23 mouse cellular contexts compared by ENCODE assay signal in genomic region chr1:86449966-86450365, GRCm38 (mm10). TPM values are rescaled to one million over a fixed set of nuclear protein-coding genes. Genes with fewer than 3 reads are reported as not detected.
DNase-seq lines count a peak whose midpoint lies in the region; ATAC-seq and TF ChIP-seq lines count a peak whose summit lies in the region.
"Had no signal": no experiment of that assay in that cellular context is flagged by ENCODE, and none has a peak within 500 bp of the region (broad histone marks: within the 10 kb centered on the region; RNA-seq: fewer than 3 reads in every experiment).

No protein-coding gene starts in this region.

- no peak overlapping the region for H3K4me3 ChIP-seq in kidney, embryonic 16.5 days (ENCODE audit: low read length)
- H3K4me3 ChIP-seq in E14TG2a.4 (replicated peaks; ENCODE audit: low read length), result 0 out of 2 replicates have a peak overlapping the region, but pooled peaks have one; percentile 29
- no peak overlapping the region for H3K4me3 ChIP-seq in intestine, postnatal 0 days (ENCODE audit: low read depth, low read length)
- H3K4me3 ChIP-seq: liver, embryonic 12.5 days; midbrain, embryonic 15.5 days had no signal

- 0 out of 2 replicates have a peak, but pooled peaks have one; percentile 39 for ATAC-seq in kidney, embryonic 16.5 days (ENCODE audit: low FRiP score, low TSS enrichment)
- no peak for ATAC-seq in intestine, postnatal 0 days
- ATAC-seq: activated CD4-positive, CD25-positive, alpha-beta regulatory T cell, adult 4 months; hindbrain, postnatal 0 days; liver, embryonic 12.5 days; midbrain, embryonic 15.5 days had no signal

- no peak overlapping the region for H3K9ac ChIP-seq in kidney, embryonic 16.5 days (replicated peaks; ENCODE audit: low read length)
- no peak overlapping the region for H3K9ac ChIP-seq in intestine, postnatal 0 days (ENCODE audit: low read depth, low read length)
- H3K9ac ChIP-seq: liver, embryonic 12.5 days; midbrain, embryonic 15.5 days had no signal

- WGBS in kidney, embryonic 16.5 days, result 45% methylated on average over 6 of the region's 6 CpGs
- WGBS in intestine, postnatal 0 days, result 25% methylated on average over 6 of the region's 6 CpGs

- H3K36me3 ChIP-seq in kidney, embryonic 16.5 days (ENCODE audit: insufficient read depth, low read length), result no peaks in the 10 kb centered on the region
- peaks cover 3% of the 10 kb centered on the region; the same call in 1 of the 2 replicates for H3K36me3 ChIP-seq in E14TG2a.4 (ENCODE audit: insufficient read depth, low read length)
- H3K36me3 ChIP-seq in intestine, postnatal 0 days (ENCODE audit: control insufficient read depth, insufficient read depth), result no peaks in the 10 kb centered on the region
- H3K36me3 ChIP-seq: liver, embryonic 12.5 days; midbrain, embryonic 15.5 days had no signal

- intact Hi-C loops in left cerebral cortex, postnatal 10 days (cut with DNase I), result no loop called here

- no peaks in the 10 kb centered on the region for H3K27me3 ChIP-seq in kidney, embryonic 16.5 days (ENCODE audit: insufficient read depth, low read length)
- H3K27me3 ChIP-seq in E14TG2a.4 (ENCODE audit: insufficient read depth, low read length), result no peaks in the 10 kb centered on the region
- H3K27me3 ChIP-seq in intestine, postnatal 0 days (replicated peaks; ENCODE audit: control insufficient read depth, insufficient read depth, low read length), result no peaks in the 10 kb centered on the region
- H3K27me3 ChIP-seq: liver, embryonic 12.5 days; midbrain, embryonic 15.5 days had no signal

- H3K4me2 ChIP-seq in kidney, embryonic 16.5 days (replicated peaks; ENCODE audit: low read depth, low read length), result no peak overlapping the region
- H3K4me2 ChIP-seq in intestine, postnatal 0 days (replicated peaks; ENCODE audit: low read depth), result no peak overlapping the region
- H3K4me2 ChIP-seq: liver, embryonic 12.5 days; midbrain, embryonic 15.5 days had no signal

- no peak for DNase-seq in kidney, postnatal 25 days
- peak; percentile 81 for DNase-seq in ZHBTc4 (ENCODE audit: low read depth, low spot score)
- DNase-seq in left cerebral cortex, postnatal 10 days (ENCODE audit: extremely low spot score in 1 of 2, low spot score in 2 of 2), result no peak
- no peak for DNase-seq in spleen, postnatal 4 days (ENCODE audit: low spot score in 2 of 2)
- DNase-seq: gastrocnemius, postnatal 25 days; kidney, postnatal 36 days; right cerebral cortex, postnatal 4 days; thymus, postnatal 36 days had no signal

- no peaks in the 10 kb centered on the region for H3K9me3 ChIP-seq in kidney, embryonic 16.5 days (ENCODE audit: low read length)
- no peaks in the 10 kb centered on the region for H3K9me3 ChIP-seq in E14TG2a.4 (ENCODE audit: low read length)
- H3K9me3 ChIP-seq in intestine, postnatal 0 days (ENCODE audit: control insufficient read depth), result no peaks in the 10 kb centered on the region
- H3K9me3 ChIP-seq: liver, embryonic 12.5 days; midbrain, embryonic 15.5 days had no signal

- H3K27ac ChIP-seq in kidney, embryonic 16.5 days (ENCODE audit: low read length), result peak overlapping the region; percentile 8; the same call in 1 of the 2 replicates
- no peak overlapping the region for H3K27ac ChIP-seq in intestine, postnatal 0 days (ENCODE audit: low read depth, low read length)
- H3K27ac ChIP-seq: hindbrain, postnatal 0 days; liver, embryonic 12.5 days; macrophage; midbrain, embryonic 15.5 days had no signal

- peaks cover 19% of the 10 kb centered on the region for H3K4me1 ChIP-seq in kidney, embryonic 16.5 days (ENCODE audit: insufficient read depth, low read length)
- peaks cover 80% of the 10 kb centered on the region for H3K4me1 ChIP-seq in E14TG2a.4 (replicated peaks; ENCODE audit: low read depth, low read length)
- H3K4me1 ChIP-seq in intestine, postnatal 0 days (replicated peaks; ENCODE audit: control insufficient read depth, insufficient read depth, low read length), result peaks cover 13% of the 10 kb centered on the region; the same call in 1 of the 2 replicates
- H3K4me1 ChIP-seq: midbrain, embryonic 15.5 days had no signal

- TF ChIP-seq CTCF in E14TG2a.4 (conservative IDR thresholded peaks at IDR 0.05; ENCODE audit: low read length), result no peak
- peak; percentile 30; the same call in 1 of the 2 replicates for TF ChIP-seq CTCF in intestine, postnatal 0 days (IDR thresholded peaks at IDR 0.05; ENCODE audit: low read depth)

RNA-seq across cellular contexts. Expression of gene Tex44, which starts 23.8 kb away (rescaled TPM):
- not detected in 2 replicates for polyA plus RNA-seq in kidney, embryonic 16.5 days (2015; fragmentation: Nextera tagmentation; extraction: Ambion mirVana)
- polyA plus RNA-seq in intestine, postnatal 0 days (2015; fragmentation: Nextera tagmentation; extraction: Ambion mirVana), result not detected in 2 replicates
- total RNA-seq in left cerebral cortex, postnatal 10 days (2021), result not detected
- total RNA-seq: adrenal gland, postnatal 4 days; gastrocnemius, postnatal 25 days; heart, postnatal 25 days; hindbrain, postnatal 0 days; layer of hippocampus, postnatal 10 days; left cerebral cortex, postnatal 25 days; MEL had no signal
- polyA plus RNA-seq: activated CD4-positive, CD25-positive, alpha-beta regulatory T cell, adult 4 months; C2C12; forebrain, embryonic 11.5 days; hindbrain, postnatal 0 days; liver, embryonic 12.5 days; macrophage; midbrain, embryonic 15.5 days had no signal

RNA-seq across cellular contexts. Expression of gene Nmur1, which starts 23.9 kb away (rescaled TPM):
- 0.12 TPM in 1 of 2 replicates, not detected in the other for polyA plus RNA-seq in kidney, embryonic 16.5 days (2015; fragmentation: Nextera tagmentation; extraction: Ambion mirVana)
- polyA plus RNA-seq in intestine, postnatal 0 days (2015; fragmentation: Nextera tagmentation; extraction: Ambion mirVana), result 4.3 and 4.5 TPM in 2 replicates
- total RNA-seq in left cerebral cortex, postnatal 10 days (2021), result under 1 TPM in 1 of 2 experiments, not detected in 1; 0.63 TPM
- total RNA-seq: adrenal gland, postnatal 4 days; gastrocnemius, postnatal 25 days; heart, postnatal 25 days; layer of hippocampus, postnatal 10 days; left cerebral cortex, postnatal 25 days; MEL had no signal
- polyA plus RNA-seq: forebrain, embryonic 11.5 days; macrophage had no signal
